Mouse (Mus musculus): Measurements from ENCODE around the gene Ajap1. TPM values are rescaled to one million over a fixed set of nuclear protein-coding genes. Genes with fewer than 3 reads are reported as not detected.

Gene Ajap1
- polyA plus RNA-seq, 1 experiment from 2014 or later, result 0.53 TPM

DNA sequence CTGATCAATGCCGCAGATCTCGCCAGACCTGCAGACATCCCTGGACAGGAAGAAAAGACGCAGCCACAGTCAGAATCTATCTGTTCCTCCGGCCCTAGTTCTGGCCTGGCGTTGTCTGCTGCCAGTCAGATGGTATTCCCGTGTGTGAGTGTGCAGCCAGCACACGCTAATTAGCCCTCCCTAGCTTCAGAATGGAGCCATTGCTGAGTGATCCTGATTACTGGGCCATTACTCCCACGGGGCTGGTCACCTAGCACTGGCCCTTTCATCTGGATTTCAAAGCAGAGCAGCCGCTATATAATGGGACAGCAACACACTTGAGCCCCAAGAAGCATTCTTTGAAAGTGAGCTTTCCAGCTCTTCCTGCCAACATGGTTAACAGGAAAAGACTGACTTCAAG is 9.8 kb upstream of the Ajap1 start:
- Histone ChIP-seq H3K27ac (ENCODE audit: low read length) (no peak overlapping the region), H3K9me3 (replicated peaks; ENCODE audit: control insufficient read depth, low read length) (no peaks in the 10 kb centered on the region), H3K4me1 (ENCODE audit: control insufficient read depth, insufficient read depth, low read length) (no peaks in the 10 kb centered on the region), H3K9ac (ENCODE audit: low read length) (no peak overlapping the region), H3K4me2 (ENCODE audit: low read depth, low read length) (no peak overlapping the region), H3K27me3 (ENCODE audit: control insufficient read depth, insufficient read depth, low read length) (no peaks in the 10 kb centered on the region), H3K4me3 (replicated peaks; ENCODE audit: low read length) (no peak overlapping the region), H3K36me3 (ENCODE audit: control insufficient read depth, insufficient read depth, low read length) (no peaks in the 10 kb centered on the region)
- ATAC-seq (ENCODE audit: insufficient read depth, low FRiP score), result no peak
- 67% methylated on average over 9 of the region's 9 CpGs for WGBS

GRCm38 (mm10) chr4:153489116-153489515 is 6.5 kb upstream of the Ajap1 start:
- H3K9ac ChIP-seq (ENCODE audit: low read length), result no peak overlapping the region
- H3K27me3 ChIP-seq (ENCODE audit: control insufficient read depth, insufficient read depth, low read length), result peaks cover 5% of the 10 kb centered on the region
- H3K27ac ChIP-seq (ENCODE audit: low read length), result no peak overlapping the region
- WGBS, result 69% methylated on average over 8 of the region's 8 CpGs
- H3K9me3 ChIP-seq (replicated peaks; ENCODE audit: control insufficient read depth, low read length), result no peaks in the 10 kb centered on the region
- H3K4me1 ChIP-seq (ENCODE audit: control insufficient read depth, insufficient read depth, low read length), result no peaks in the 10 kb centered on the region
- ATAC-seq (ENCODE audit: insufficient read depth, low FRiP score), result no peak
- no peak overlapping the region for H3K4me2 ChIP-seq (ENCODE audit: low read depth, low read length)
- no peak overlapping the region for H3K4me3 ChIP-seq (replicated peaks; ENCODE audit: low read length)
- no peaks in the 10 kb centered on the region for H3K36me3 ChIP-seq (ENCODE audit: control insufficient read depth, insufficient read depth, low read length)

DNA sequence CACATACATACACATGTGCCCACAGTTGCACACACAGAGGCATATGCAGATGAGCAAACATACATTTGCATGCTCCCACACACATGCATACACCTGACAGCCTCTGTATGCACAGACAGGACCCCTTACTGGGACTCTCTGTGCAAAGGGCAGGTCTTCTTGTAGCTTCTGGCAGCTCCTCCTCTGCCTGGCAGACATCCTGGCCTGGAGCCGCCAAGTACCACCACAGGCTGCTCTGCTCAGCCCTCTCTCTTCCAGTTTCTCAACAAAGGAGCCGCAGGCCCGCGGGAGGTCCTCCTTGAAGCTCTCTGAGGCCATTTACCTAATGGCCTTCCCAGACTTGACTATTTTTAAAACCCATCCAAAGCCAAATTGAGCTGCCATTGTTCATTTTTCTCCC is 3.3 kb upstream of the Ajap1 start:
- Histone ChIP-seq H3K4me1 (ENCODE audit: control insufficient read depth, insufficient read depth, low read length) (peaks cover 21% of the 10 kb centered on the region), H3K27me3 (ENCODE audit: control insufficient read depth, insufficient read depth, low read length) (peaks cover 37% of the 10 kb centered on the region), H3K9ac (ENCODE audit: low read length) (no peak overlapping the region), H3K4me3 (replicated peaks; ENCODE audit: low read length) (no peak overlapping the region), H3K4me2 (ENCODE audit: low read depth, low read length) (no peak overlapping the region), H3K9me3 (replicated peaks; ENCODE audit: control insufficient read depth, low read length) (no peaks in the 10 kb centered on the region), H3K36me3 (ENCODE audit: control insufficient read depth, insufficient read depth, low read length) (no peaks in the 10 kb centered on the region), H3K27ac (ENCODE audit: low read length) (no peak overlapping the region)
- ATAC-seq (ENCODE audit: insufficient read depth, low FRiP score), result no peak
- WGBS, result 50% methylated on average over 4 of the region's 4 CpGs

DNA sequence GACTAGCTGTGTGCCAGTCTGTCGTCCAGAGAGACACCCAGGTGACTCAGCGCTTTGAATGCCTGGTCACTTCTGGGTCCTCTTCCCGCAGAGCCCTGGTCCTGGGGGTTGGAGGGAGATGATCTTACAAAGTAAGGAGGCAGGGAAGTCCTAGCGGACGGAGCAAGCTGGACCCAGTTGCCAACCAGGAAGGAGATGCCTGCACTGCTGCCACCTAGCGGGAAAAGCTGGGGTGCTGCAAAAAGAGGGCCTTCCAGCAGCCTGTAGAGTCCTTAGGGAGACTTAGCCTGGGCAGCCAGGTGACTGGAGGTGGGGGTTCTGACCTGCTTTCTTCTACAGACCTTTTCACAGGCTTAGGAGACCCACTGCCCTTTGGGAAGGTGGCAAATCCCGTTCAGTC is 1.8 kb upstream of the Ajap1 start:
- Histone ChIP-seq H3K27me3 (ENCODE audit: control insufficient read depth, insufficient read depth, low read length) (peaks cover 53% of the 10 kb centered on the region), H3K4me3 (replicated peaks; ENCODE audit: low read length) (no peak overlapping the region), H3K9me3 (replicated peaks; ENCODE audit: control insufficient read depth, low read length) (no peaks in the 10 kb centered on the region), H3K4me1 (ENCODE audit: control insufficient read depth, insufficient read depth, low read length) (peaks cover 21% of the 10 kb centered on the region), H3K36me3 (ENCODE audit: control insufficient read depth, insufficient read depth, low read length) (no peaks in the 10 kb centered on the region), H3K4me2 (ENCODE audit: low read depth, low read length) (no peak overlapping the region), H3K9ac (ENCODE audit: low read length) (no peak overlapping the region), H3K27ac (ENCODE audit: low read length) (no peak overlapping the region)
- WGBS, result 4% methylated on average over 7 of the region's 7 CpGs
- ATAC-seq (ENCODE audit: insufficient read depth, low FRiP score), result no peak

DNA sequence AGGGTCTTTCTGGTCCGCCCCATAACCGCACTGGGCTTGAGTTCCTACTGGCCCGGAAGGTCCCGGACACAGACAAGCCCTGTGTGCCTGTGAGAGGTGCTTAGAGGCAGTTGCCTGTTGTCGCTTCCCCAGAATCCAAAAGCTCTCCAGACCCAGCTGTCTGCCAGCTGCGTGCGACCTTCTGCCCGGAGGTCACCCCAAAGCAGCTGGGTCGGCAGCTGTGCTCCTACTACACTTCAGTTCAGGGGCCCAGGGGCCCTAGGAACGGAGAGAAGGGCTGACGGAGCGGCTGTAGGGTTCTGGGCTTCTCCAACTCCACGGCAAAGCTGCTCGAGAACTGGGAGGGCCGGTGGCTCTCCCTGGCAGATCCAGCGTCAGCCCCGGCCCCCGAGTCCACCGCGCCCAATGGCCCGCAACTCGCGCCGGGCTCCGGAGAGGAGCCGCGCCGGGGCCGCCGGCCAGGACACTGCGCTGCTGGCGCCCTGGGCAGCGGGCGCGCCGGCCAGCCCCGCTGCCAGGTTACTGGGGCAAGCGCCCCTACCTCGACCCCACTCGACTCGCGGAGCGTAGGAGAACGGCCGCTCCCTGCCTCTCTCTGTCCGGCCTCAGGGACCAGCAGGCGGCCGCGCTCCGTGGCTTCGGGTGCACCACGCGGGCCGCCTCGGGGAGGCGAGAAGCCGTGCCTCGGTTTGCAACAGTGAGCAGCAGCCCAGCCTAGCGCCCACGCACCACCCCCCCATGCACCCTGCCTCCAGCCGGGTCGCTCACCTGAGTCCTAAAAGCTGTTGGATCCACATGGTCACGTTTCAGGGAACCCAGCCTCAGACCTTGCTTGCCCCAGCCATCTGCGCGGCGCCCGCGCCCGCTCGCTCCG is 1.0 kb downstream of the Ajap1 start:
- WGBS, result 1% methylated on average over 71 of the region's 71 CpGs
- no peak; the same call in 1 of the 2 replicates for ATAC-seq (ENCODE audit: insufficient read depth, low FRiP score)
- Histone ChIP-seq H3K4me3 (replicated peaks; ENCODE audit: low read length) (peak overlapping the region; percentile 45), H3K4me1 (ENCODE audit: control insufficient read depth, insufficient read depth, low read length) (peaks cover 21% of the 10 kb centered on the region), H3K36me3 (ENCODE audit: control insufficient read depth, insufficient read depth, low read length) (no peaks in the 10 kb centered on the region), H3K4me2 (ENCODE audit: low read depth, low read length) (peak overlapping the region; percentile 68), H3K9me3 (replicated peaks; ENCODE audit: control insufficient read depth, low read length) (no peaks in the 10 kb centered on the region), H3K9ac (ENCODE audit: low read length) (peak overlapping the region; percentile 39), H3K27ac (ENCODE audit: low read length) (no peak overlapping the region), H3K27me3 (ENCODE audit: control insufficient read depth, insufficient read depth, low read length) (peaks cover 73% of the 10 kb centered on the region)

DNA sequence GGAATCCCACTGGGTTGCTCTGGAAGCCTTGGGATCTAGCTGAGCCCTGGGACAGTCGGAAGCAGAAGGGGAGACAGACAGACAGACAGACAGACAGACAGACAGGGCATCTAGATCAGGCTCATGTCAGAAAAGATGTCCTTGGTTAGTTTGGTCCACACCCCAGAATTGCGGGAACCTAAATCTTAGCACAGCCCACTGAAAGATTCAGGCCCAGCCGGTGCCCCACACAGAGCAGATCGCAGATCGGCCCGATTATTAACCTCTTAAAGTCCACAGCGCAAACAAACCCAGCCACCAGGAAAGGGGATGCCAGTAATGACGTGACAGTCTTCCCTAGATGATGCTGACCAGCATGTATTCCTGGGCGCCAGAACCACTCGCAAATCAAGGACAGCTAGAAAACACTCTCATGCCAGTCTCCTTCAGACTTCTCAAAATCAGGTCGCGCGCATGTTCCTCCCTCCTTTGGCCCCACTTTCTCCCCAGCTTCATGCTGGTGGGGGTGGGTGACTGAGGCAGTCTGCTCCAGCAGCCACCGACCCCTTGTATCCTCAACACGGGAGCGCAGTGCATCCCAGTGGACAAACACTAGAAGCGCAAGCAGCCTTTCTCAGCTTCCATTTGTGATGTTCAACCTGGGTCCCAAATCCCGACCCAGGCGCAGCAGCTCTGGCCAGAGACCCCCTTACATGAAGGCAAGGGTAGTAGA is 1.9 kb downstream of the Ajap1 start:
- WGBS, result 4% methylated on average over 19 of the region's 19 CpGs
- H3K9me3 ChIP-seq (replicated peaks; ENCODE audit: control insufficient read depth, low read length), result no peaks in the 10 kb centered on the region
- H3K4me1 ChIP-seq (ENCODE audit: control insufficient read depth, insufficient read depth, low read length), result peaks cover 21% of the 10 kb centered on the region
- peaks cover 78% of the 10 kb centered on the region for H3K27me3 ChIP-seq (ENCODE audit: control insufficient read depth, insufficient read depth, low read length)
- no peak overlapping the region for H3K9ac ChIP-seq (ENCODE audit: low read length)
- H3K27ac ChIP-seq (ENCODE audit: low read length), result no peak overlapping the region
- ATAC-seq (ENCODE audit: insufficient read depth, low FRiP score), result no peak
- H3K4me3 ChIP-seq (replicated peaks; ENCODE audit: low read length), result peak overlapping the region; percentile 45; the same call in 1 of the 2 replicates
- peak overlapping the region; percentile 68; the same call in 1 of the 2 replicates for H3K4me2 ChIP-seq (ENCODE audit: low read depth, low read length)
- no peaks in the 10 kb centered on the region for H3K36me3 ChIP-seq (ENCODE audit: control insufficient read depth, insufficient read depth, low read length)

DNA sequence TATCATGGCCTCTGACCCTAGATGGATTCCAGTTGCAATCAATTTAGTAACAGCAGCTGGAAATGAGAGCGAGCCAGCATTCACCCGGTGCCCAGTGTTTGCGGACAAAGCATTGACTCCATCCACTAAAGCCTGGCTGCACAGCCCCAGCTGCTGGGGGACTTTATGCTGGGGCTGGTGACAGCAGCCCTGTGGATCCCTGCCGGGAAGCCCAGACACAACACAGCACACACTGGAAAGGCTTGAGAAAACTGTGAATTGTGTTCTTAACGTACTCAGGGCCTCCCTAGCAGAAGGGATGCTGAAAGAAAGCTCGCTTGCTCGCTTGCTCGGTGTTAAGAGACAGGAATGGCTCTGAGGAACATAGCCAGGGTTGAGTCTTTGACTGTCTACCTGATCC is 3.5 kb downstream of the Ajap1 start:
- WGBS, result 32% methylated on average over 8 of the region's 8 CpGs
- Histone ChIP-seq H3K4me2 (ENCODE audit: low read depth, low read length) (no peak overlapping the region), H3K4me3 (replicated peaks; ENCODE audit: low read length) (no peak overlapping the region)

GRCm38 (mm10) chr4:153473480-153474252 is 8.9 kb downstream of the Ajap1 start:
- no peak overlapping the region for H3K4me2 ChIP-seq (ENCODE audit: low read depth, low read length)
- 74% methylated on average over 4 of the region's 4 CpGs for WGBS
- no peaks in the 10 kb centered on the region for H3K4me1 ChIP-seq (ENCODE audit: control insufficient read depth, insufficient read depth, low read length)
- no peak overlapping the region for H3K4me3 ChIP-seq (replicated peaks; ENCODE audit: low read length)
- ATAC-seq (ENCODE audit: insufficient read depth, low FRiP score), result no peak
- H3K36me3 ChIP-seq (ENCODE audit: control insufficient read depth, insufficient read depth, low read length), result no peaks in the 10 kb centered on the region
- H3K27ac ChIP-seq (ENCODE audit: low read length), result no peak overlapping the region
- peaks cover 18% of the 10 kb centered on the region for H3K27me3 ChIP-seq (ENCODE audit: control insufficient read depth, insufficient read depth, low read length)
- peaks cover 3% of the 10 kb centered on the region for H3K9me3 ChIP-seq (replicated peaks; ENCODE audit: control insufficient read depth, low read length)
- no peak overlapping the region for H3K9ac ChIP-seq (ENCODE audit: low read length)

More for the DNA sequence above, 3.5 kb downstream of the Ajap1 start:
- H3K9ac ChIP-seq (ENCODE audit: low read length), result no peak overlapping the region
- H3K36me3 ChIP-seq (ENCODE audit: control insufficient read depth, insufficient read depth, low read length), result no peaks in the 10 kb centered on the region
- no peak overlapping the region for H3K27ac ChIP-seq (ENCODE audit: low read length)
- peaks cover 21% of the 10 kb centered on the region for H3K4me1 ChIP-seq (ENCODE audit: control insufficient read depth, insufficient read depth, low read length)
- no peak for ATAC-seq (ENCODE audit: insufficient read depth, low FRiP score)
- H3K9me3 ChIP-seq (replicated peaks; ENCODE audit: control insufficient read depth, low read length), result no peaks in the 10 kb centered on the region
- peaks cover 72% of the 10 kb centered on the region for H3K27me3 ChIP-seq (ENCODE audit: control insufficient read depth, insufficient read depth, low read length)
